Mouse (Mus musculus) bone marrow, adult 2 months (tissue): ENCODE data around the gene Cd44.

Experiments used
- CTCF ChIP-seq: fragments of 200-500 bp; IDR thresholded peaks from 2 replicates; pipeline ENCODE4 v1.5.1; 2011; ENCODE audit warnings: low read length, control low read depth; ENCODE audit not compliant: control insufficient read depth, insufficient read depth
- POLR2A ChIP-seq: fragments of 200-500 bp; IDR thresholded peaks from 2 replicates; pipeline ENCODE4 v1.6.1; 2011; ENCODE audit warnings: low read depth, mild to moderate bottlenecking, control low read depth, low read length, borderline replicate concordance; ENCODE audit not compliant: control insufficient read depth

GRCm38 (mm10) chr2:102785696-102786095 is 115.8 kb downstream of the Cd44 start:
- TF ChIP-seq CTCF (no peak), POLR2A (no peak)
